Mouse (Mus musculus): Measurements from ENCODE around the gene Mpeg1.

Gene Mpeg1

GRCm38 (mm10) chr19:12465530-12466144, 5.1 kb downstream of the Mpeg1 start:
- DNase-seq (ENCODE audit: low read depth), result no peak

GRCm38 (mm10) chr19:12466204-12466603, 5.6 kb downstream of the Mpeg1 start:
- DNase-seq (ENCODE audit: low read depth), result peak; percentile 13

- peak; percentile 22 for DNase-seq (ENCODE audit: low read depth)
Observed at GRCm38 (mm10) chr19:12467436-12467835, 6.9 kb downstream of the Mpeg1 start.

- DNase-seq (ENCODE audit: low read depth), result no peak
Observed at GRCm38 (mm10) chr19:12471866-12472265, 11.3 kb downstream of the Mpeg1 start.

- DNase-seq (ENCODE audit: low read depth), result no peak
Observed at GRCm38 (mm10) chr19:12472381-12472976, 11.9 kb downstream of the Mpeg1 start.

GRCm38 (mm10) chr19:12473201-12473641, 12.6 kb downstream of the Mpeg1 start:
- no peak for DNase-seq (ENCODE audit: low read depth)

- no peak for DNase-seq (ENCODE audit: low read depth)
Observed at GRCm38 (mm10) chr19:12473951-12474350, 13.4 kb downstream of the Mpeg1 start.

GRCm38 (mm10) chr19:12475380-12476250, 15.0 kb downstream of the Mpeg1 start:
- DNase-seq (ENCODE audit: low read depth), result no peak

- DNase-seq (ENCODE audit: low read depth), result no peak
Observed at GRCm38 (mm10) chr19:12476721-12477270, 16.2 kb downstream of the Mpeg1 start.

GRCm38 (mm10) chr19:12478369-12478768, 17.8 kb downstream of the Mpeg1 start:
- no peak for DNase-seq (ENCODE audit: low read depth)

- DNase-seq (ENCODE audit: low read depth), result no peak
Observed at GRCm38 (mm10) chr19:12483782-12484181, 23.2 kb downstream of the Mpeg1 start.

GRCm38 (mm10) chr19:12484210-12484609, 23.6 kb downstream of the Mpeg1 start:
- DNase-seq (ENCODE audit: low read depth), result no peak

GRCm38 (mm10) chr19:12485223-12485622, 24.6 kb downstream of the Mpeg1 start:
- DNase-seq (ENCODE audit: low read depth), result no peak

- DNase-seq (ENCODE audit: low read depth), result no peak
Observed at GRCm38 (mm10) chr19:12485631-12486030, 25.1 kb downstream of the Mpeg1 start.

- DNase-seq (ENCODE audit: low read depth), result no peak
Observed at GRCm38 (mm10) chr19:12486875-12487274, 26.3 kb downstream of the Mpeg1 start.

- no peak for DNase-seq (ENCODE audit: low read depth)
Observed at GRCm38 (mm10) chr19:12487511-12488204, 27.1 kb downstream of the Mpeg1 start.

GRCm38 (mm10) chr19:12488205-12488966, 27.8 kb downstream of the Mpeg1 start:
- DNase-seq (ENCODE audit: low read depth), result no peak

GRCm38 (mm10) chr19:12488969-12489674, 28.5 kb downstream of the Mpeg1 start:
- DNase-seq (ENCODE audit: low read depth), result no peak

- DNase-seq (ENCODE audit: low read depth), result no peak
Observed at GRCm38 (mm10) chr19:12489675-12490570, 29.3 kb downstream of the Mpeg1 start.

- no peak for DNase-seq (ENCODE audit: low read depth)
Observed at GRCm38 (mm10) chr19:12491636-12492035, 31.1 kb downstream of the Mpeg1 start.

Measured in c-Kit-positive CD71-positive TER-119-negative erythroid progenitor cells, embryonic 14.5 days (primary cell).